Mouse (Mus musculus): ENCODE measurements at regions not wholly inside any gene's neighbourhood (a gene's known extent, or its start where the extent isn't known, plus 50 kb on each side); places are given as distances from the start of the nearest gene placed in this dataset.
A peak's percentile ranks its signal among the peaks of the same experiment; 100 is the strongest.

DNA sequence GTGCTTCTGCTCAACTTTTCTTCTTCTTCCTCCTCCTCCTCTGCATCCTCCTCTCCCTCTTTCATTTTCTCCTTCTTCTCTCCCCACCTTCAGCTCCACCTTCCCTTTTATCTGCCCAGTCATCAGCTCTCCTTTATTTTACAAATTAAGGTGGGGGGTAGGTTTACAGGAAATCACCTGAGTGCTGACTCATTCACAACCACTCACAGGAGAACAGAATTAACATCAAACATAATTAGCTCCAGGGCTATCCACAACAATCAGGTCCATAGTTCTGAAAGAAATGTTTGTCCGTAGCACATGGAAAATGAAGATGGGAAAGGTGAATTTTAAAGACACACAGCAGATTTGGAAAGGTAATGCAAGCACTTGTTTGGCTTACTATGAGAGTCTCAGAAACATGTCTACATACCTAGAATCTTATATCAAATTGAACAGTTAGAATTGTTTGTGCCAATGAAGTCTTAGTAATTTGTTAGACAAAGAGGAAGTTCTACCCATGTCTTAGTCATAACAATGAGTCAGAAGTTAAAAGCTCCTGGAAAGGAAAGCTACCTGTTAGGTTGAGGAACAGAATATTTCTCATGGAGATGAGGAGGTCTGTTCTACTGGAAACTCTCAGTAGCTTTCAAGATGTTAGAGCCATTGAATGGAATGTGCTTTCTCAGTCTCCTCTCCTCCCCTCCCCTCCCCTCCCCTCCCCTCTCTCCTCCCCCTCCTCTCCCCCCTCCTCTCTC lies 108.8 kb upstream of the Tgfbr2 start:
- DNase-seq (ENCODE audit: low spot score) = no peak

GRCm38 (mm10) chr9:116281654-116282053 lies 106.5 kb upstream of the Tgfbr2 start:
- no peak for DNase-seq (ENCODE audit: low spot score)

DNA sequence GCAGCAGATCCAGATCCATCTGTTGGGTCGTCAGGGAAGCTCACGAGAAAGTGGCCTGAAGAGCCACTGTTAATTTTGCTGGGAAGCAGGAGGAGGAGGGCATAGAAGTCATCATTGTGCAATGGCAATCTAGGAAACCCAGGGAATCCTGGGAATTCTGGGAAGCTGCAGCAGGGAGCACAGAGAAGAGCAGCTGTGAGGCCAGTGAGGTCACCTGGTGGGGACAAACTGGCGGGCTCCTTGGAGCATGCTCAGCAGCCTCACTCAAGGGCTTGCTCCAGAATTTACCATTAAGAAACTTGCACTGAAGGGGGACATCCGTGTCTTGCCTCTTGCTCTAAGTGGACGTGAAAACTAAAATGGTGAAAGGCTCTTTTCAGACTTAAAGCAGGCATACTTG lies 105.0 kb upstream of the Tgfbr2 start:
- DNase-seq (ENCODE audit: low spot score) = no peak

DNA sequence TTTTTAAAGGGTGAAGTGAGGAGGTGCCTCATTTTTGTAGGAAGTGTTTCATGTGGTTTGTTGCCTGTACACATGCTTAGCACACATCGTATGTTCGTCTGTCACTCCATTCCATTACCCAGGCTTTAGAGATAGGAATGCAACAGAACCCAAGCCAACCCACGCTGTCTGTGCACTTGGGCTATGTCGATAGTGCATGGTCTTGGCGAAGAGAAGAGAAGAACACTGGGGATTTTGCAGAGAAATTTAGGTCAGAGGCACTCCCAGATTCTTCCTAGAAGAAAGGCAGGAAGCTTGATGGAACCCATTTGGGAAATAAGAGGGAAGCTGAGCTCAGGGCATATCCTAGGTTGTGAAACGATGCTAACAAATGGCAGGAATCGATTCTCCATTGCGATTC lies 103.7 kb upstream of the Tgfbr2 start:
- DNase-seq (ENCODE audit: low spot score) = no peak

DNA sequence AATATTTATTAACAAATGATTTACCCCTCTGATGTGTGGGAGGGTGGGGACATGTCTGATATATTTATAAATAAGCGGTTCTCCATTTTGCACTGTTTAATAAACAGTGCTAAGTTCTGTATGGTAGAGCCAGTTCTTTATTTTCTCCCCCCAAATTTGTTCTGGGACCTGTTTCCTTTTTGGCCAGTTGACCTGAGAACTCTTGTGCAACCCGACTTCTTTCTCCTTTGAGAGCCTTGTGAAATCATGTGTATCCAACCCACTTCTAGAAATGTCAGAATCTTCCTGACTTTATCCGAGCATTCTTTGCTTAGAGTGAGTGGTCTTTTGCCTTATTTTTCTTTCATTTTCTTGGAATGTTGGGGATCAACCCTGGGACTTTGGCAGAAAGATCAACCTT lies 102.6 kb upstream of the Tgfbr2 start:
- no peak for DNase-seq (ENCODE audit: low spot score)

- DNase-seq (ENCODE audit: low spot score) = no peak
These were observed 101.0 kb upstream of the Tgfbr2 start for GRCm38 (mm10) chr9:116276141-116276540.

DNA sequence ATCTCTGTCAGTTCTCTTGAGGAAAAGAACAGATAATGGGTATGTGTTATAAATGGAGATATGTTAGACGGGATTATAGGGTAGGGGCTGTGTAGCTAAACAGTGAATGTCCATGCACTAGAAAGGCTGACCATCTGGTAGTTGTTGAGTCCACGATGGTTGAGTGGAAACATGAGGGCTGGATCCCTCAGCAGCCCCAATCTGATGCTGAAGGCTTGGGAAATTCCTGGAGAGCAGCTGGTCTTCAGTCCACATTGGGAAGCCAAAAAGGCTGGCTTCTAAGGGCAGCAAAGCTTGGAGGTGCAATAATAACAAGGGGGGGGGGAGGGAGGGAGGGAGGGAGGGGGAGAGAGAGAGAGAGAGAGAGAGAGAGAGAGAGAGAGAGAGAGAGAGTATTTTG lies 97.3 kb upstream of the Tgfbr2 start:
- DNase-seq (ENCODE audit: low spot score) = no peak

DNA sequence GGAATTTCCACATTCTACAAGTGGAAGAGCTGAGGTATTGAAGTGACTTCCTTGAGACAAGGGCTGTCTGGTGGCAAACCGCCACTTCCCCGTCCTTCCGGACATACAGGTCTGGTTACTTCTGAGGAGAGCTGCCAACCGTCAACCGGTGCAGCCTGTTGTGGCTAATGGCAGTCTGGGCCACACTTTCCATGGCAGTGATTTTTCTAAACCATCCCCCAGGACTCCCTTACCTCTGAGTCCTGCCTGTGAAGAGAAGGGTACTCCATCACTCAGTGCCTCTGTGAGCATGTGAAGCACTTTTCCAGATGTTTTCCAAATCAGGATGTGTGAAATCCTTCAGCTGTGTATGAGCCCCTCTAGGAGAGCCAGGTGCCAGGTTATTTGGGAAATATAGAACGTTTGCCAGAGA lies 95.3 kb upstream of the Tgfbr2 start:
- peak; percentile 37 for DNase-seq (ENCODE audit: low spot score)

DNA sequence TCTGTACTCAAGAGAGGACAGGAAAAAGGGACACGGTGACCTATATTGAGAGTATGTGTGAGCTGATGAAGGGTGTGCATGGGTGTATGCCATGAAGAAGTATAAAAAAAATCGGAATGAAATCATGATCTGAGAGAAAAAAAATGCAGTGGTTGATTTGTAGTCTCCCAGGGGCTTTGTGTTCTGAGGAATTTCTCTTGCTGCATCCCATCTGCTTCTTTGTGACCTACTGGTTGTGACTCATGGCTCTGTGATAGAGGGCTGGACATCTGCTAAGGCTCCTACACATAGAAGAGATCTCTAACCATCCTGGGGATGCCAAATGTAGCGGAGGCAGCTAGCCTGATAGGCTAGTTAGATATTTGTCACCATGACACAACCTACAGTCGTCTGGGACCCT lies 92.3 kb upstream of the Tgfbr2 start:
- DNase-seq (ENCODE audit: low spot score) = no peak

DNA sequence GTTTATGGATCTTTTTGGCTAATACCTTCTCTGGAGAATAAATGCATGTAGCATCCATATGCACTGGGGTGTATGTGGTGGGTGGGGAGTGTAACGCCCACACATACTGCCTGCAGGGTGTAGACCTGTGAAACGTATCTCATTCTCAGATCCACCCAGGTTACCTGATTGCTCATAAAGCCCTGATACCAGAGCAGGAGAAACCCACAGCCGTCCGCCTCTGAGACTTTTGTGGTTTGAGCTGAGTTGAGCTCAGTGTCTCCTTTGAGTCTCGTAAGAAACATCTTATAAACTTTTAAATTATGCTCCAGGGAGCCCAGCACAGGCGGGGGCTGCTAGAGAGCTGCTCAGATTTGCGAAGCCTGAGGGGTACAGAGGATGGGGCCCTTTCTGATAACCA lies 88.7 kb upstream of the Tgfbr2 start:
- DNase-seq (ENCODE audit: low spot score) = peak; percentile 77

DNA sequence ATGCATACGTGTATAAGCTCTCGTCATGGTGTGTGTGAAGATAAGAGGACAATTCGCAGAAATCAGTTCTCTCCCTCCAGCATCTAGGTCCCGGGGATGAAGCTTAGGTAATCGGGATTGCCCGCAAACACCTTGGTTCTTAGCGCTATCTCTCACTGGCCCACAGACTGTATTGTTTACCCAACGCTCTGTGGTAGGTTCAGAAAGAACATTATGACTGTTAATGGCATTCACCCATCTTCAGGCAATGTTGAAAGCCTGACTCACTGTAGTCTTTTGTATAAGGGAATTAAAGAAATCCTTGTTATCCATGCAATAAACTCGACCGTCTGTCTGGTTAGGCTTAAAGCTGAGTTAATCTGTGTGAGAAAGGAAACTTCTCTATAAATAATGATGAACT lies 84.4 kb upstream of the Tgfbr2 start:
- DNase-seq (ENCODE audit: low spot score) = no peak

DNA sequence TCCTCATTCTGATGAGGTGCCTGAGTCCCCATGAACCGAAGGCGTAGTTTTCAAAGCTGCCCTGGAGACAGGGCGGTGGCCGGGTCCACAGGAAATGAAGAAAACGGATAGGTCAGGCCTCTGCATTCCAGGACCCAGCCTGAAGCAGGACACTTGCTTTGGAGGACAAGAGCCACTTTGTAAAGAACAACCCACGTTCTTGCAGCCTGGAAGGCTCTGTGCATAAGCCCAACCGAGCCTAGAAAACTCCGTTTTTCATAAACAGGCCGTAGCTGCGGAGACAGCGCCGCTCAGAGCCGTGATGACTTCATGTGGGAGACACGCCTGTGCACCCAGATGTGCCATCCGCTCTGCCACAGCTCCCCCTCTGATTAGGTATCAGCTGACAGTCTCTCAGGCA lies 78.4 kb upstream of the Tgfbr2 start:
- peak; percentile 46 for DNase-seq (ENCODE audit: low spot score)

GRCm38 (mm10) chr9:116252788-116253187 lies 77.6 kb upstream of the Tgfbr2 start:
- no peak for DNase-seq (ENCODE audit: low spot score)

GRCm38 (mm10) chr9:116249791-116250190 lies 74.6 kb upstream of the Tgfbr2 start:
- peak; percentile 34 for DNase-seq (ENCODE audit: low spot score)

DNA sequence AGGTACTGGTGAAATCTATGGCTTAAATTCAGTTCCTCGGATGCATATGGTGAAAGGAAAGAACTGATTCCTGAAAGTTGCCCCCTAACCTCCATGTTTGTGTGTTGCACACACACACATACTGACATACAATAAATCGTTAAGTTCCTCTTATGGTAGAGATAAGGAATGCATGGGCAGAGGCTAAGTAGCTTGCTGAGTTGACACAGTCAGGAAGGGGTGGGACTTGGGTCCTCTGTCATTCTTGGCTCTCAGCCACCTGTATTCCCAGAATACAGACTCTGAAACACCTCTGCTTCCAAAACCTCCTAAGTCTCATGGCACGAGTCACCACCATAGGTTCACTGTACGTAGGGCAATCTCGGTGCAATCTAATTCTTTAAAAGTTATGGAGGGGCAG lies 70.0 kb upstream of the Tgfbr2 start:
- no peak for DNase-seq (ENCODE audit: low spot score)

GRCm38 (mm10) chr9:116244619-116244899 lies 69.4 kb upstream of the Tgfbr2 start:
- no peak for DNase-seq (ENCODE audit: low spot score)

- peak; percentile 38 for DNase-seq (ENCODE audit: low spot score)
These were observed 68.8 kb upstream of the Tgfbr2 start for GRCm38 (mm10) chr9:116243775-116244618.

GRCm38 (mm10) chr9:116241933-116242526 lies 66.9 kb upstream of the Tgfbr2 start:
- no peak for DNase-seq (ENCODE audit: low spot score)

DNA sequence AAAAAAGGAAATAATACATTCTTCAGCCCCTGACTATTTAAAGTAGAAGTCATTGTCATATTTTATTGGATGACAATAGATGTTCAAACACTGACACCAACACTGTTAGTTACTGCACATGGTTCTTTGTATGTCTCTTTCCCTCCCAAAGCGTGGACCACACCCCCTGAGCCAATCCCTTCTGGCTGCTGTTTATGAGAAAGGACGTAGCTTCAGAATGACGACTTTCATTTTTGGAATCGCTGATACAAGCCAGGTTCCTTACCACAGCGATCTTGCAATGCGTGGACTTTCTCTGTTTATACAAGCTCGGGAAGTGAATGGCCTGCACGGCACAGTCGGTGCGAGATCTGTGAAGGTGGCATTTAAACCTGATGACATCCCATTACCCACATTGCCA lies 66.1 kb upstream of the Tgfbr2 start:
- no peak for DNase-seq (ENCODE audit: low spot score)

DNA sequence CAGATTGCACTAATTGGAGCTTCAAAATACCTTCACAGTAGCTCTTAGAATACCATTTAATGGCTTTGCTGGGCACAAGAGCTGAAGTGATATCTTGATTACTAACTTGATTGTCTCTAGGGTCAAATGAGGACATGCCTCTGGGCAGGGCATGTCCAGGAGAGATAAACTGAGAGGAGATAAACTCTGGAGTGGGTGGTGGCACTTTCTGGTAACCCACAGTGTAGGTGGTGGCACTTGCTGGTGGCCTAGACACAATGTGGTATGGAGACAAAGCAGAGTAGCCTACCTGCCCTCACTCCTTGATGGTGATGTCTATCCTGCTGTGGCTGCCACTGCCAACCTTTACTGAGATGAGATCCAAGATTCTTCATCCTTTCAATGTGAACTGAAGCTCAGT lies 61.7 kb upstream of the Tgfbr2 start:
- DNase-seq (ENCODE audit: low spot score) = no peak

DNA sequence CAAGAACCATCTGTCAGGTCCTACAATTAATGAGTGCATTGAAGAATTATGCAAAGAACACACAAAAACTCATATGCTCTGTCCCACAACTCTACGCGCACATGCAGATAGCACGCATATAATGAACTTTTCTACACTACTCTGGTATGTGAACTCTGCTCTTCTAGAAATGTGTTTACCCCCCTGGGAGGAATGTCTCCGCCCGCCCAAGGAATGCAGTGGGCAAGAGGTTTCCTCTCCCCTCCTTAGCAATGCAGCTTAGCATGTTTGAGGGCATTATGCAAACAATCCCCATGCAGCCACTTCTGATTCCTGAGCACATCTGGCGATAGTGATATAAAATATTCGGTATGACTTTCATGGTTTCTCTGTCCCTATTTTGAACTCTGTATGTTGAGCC lies 59.0 kb upstream of the Tgfbr2 start:
- no peak for DNase-seq (ENCODE audit: low spot score)

GRCm38 (mm10) chr9:116232386-116232785 lies 57.2 kb upstream of the Tgfbr2 start:
- DNase-seq (ENCODE audit: low spot score) = no peak
